Mouse (Mus musculus) ZHBTc4 (cell line): ENCODE measurements at regions not wholly inside any gene's neighbourhood (a gene's known extent, or its start where the extent isn't known, plus 50 kb on each side); places are given as distances from the start of the nearest gene placed in this dataset.

Source experiments
- DNase-seq: peaks from one replicate; pipeline ENCODE4 v3.0.0-alpha.2; 2011; ENCODE audit warnings: low read depth, low spot score

DNA sequence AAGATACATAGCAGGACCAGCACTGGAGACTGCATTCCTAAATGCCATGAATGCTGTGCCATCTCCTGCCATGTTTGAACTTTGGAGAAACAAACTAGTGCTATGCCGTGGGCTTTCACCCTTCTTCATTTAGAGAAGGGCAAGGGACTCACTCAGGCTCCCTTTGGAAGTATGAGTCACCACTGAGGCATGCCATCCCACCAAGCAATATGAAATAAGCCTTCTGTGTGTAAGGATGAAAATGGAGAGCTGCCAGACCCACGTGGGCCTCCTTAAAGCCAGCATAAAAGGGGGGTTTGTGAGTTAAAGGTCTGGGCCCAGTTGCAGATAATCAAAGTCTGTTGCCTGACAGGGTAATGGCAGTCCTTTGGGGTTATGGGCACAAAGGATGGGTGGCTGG, 159.0 kb downstream of the H2al1j start:
- DNase-seq: no peak

DNA sequence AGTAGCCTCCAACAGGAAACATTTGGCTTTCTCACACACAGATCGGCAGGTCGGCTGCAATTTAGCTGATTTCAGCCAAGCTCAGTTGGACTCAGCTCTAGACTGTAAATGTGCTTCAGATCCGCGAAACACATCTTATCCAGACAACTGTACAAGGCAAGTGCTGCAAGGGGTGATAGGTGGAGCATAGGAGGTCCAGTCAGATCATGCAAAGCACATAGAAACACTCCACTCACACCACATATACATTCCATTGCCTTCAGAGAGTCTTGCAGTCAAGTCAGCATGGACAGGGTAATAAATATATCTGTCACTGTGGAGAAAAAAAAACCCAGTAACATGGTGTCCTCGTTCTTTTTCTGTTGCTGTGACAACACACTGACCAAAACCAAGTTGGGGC, 160.3 kb downstream of the H2al1j start:
- DNase-seq: no peak

- no peak for DNase-seq
Observed at GRCm38 (mm10) chrX:11490146-11490693, 162.6 kb downstream of the H2al1j start.

DNA sequence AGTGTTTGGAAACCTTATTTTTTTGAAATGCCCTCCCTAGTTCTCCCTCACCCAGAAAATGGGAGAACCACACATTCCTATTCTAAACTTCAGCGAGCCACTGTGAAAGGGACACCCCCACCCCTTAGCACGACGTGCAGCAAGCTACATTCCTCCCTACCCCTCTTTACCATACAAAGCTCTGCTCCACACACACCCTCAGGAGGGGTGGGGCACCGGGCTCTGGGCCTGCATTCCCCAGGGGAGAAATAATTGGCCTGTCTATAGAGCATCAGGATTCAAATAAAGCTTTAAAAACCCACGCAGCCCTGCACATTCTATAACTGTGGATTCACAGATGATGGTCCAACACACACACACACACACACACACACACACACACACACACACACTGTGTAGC, 163.6 kb downstream of the H2al1j start:
- DNase-seq: peak; percentile 60

GRCm38 (mm10) chrX:11491676-11492391, 164.2 kb downstream of the H2al1j start:
- DNase-seq: no peak

- DNase-seq: no peak
Observed at GRCm38 (mm10) chrX:11493526-11494245, 166.1 kb downstream of the H2al1j start.

- DNase-seq: no peak
Observed at GRCm38 (mm10) chrX:11494246-11494630, 166.6 kb downstream of the H2al1j start.

GRCm38 (mm10) chrX:11512439-11512838, 184.8 kb downstream of the H2al1j start:
- no peak for DNase-seq

- no peak for DNase-seq
Observed at GRCm38 (mm10) chrX:11512928-11513327, 185.3 kb downstream of the H2al1j start.

DNA sequence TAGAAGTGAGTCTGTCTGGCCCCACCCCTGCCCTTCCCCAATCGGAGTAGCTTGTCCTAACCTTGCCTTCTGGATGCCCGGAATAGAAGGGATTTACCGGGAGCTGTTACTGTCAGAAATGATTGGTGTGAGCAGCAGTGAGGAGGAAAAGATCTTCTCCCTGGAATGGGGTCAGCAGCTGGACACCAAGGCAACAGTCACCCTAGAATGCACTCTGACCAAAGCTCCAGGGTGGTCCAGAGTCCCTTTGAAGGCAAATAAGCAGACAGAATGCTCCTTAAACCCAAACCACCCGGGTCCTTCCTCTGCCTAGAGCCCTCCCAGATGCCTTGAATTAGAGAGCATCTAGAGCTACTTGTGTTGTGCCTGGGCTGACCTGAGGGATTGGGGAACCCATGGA, 196.2 kb downstream of the H2al1j start:
- DNase-seq: no peak

GRCm38 (mm10) chrX:11525326-11525725, 197.7 kb downstream of the H2al1j start:
- DNase-seq: no peak

DNA sequence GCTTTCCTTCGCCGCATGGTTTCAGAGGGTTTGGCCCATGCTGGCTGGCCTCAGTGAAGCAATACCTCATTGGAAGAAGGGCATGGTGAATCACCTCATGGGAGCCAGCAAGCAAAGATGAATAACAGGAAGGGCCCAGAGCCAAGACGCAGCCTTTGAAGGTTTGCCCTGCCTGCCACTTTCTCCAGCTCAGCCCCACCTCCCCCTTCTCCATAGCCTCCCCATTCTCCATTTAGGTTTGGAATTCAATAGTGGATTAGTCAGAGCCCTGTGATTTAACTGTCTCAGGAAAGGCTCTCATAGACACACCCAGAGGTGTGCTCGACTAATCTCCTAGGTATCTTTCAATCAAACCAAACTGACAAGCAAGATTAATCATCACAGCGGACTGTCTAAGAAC, 201.0 kb downstream of the H2al1j start:
- DNase-seq: no peak

GRCm38 (mm10) chrX:11529221-11529620, 201.6 kb downstream of the H2al1j start:
- no peak for DNase-seq

DNA sequence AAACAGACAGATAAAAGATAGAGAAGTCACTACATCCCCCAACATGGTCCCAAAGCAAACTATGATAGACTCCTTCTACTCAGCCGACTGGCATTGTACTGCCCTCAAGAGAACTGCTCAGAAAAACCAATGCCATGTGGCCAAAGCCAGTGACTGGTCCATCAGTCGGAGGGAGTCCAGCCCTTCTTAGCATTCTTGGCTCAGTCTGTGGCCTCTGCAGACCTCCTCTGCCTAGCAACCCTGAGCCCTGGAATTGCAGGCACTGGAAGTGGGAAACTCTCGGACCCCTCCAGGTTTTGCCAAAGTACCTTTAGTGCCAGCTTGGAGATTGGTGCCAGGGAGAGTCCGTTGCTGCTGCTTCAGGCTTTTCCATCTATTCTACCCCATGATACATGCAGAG, 205.2 kb downstream of the H2al1j start:
- no peak for DNase-seq

- DNase-seq: no peak
Observed at GRCm38 (mm10) chrX:11533871-11534270, 206.2 kb downstream of the H2al1j start.

DNA sequence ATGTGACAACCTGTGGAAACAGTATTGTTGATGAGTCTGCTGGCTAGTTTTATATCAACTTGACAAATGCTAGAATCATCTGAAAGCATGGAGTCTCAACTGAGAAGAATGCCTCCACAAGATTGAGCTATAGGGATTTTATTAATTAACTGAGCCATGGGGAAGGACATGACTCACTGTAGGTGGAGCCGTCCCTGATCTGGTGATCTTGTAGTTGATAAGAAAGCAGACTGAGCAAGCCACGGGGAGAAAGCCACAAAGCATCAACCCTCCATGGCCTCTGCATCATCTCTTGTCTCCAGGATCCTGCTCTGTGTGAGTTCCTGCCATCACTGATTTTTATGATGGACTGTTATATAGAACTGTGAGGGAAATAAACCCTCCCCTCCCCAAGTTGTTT, 213.4 kb downstream of the H2al1j start:
- no peak for DNase-seq

- peak; percentile 46 for DNase-seq
Observed at GRCm38 (mm10) chrX:11550164-11550851, 222.7 kb downstream of the H2al1j start.

- no peak for DNase-seq
Observed at GRCm38 (mm10) chrX:11552177-11552576, 224.6 kb downstream of the H2al1j start.

- no peak for DNase-seq
Observed at GRCm38 (mm10) chrX:11555035-11555570, 227.5 kb downstream of the H2al1j start.

DNA sequence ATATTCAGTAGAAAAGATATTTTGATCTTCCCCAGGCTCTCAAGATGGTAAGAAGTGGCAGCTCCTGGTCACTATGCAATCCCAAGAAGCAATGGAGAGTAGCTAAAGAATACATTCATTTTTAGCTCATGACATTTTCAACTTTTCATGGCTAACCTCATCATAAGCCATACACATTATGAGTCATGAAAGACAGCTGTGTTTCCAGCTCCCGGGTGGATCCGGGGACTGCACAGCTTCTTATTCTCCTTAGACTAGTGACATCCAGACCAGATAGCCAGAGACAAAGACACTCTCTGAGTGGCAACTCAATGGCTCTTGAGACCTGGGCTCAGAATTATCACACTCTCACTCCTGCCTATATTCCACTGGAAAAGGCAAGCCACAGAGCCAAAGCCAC, 230.6 kb downstream of the H2al1j start:
- DNase-seq: no peak

- no peak for DNase-seq
Observed at GRCm38 (mm10) chrX:11560550-11561276, 233.1 kb downstream of the H2al1j start.
